Mouse (Mus musculus) G1E (cell line): Measurements from ENCODE around the gene Cadps. TPM values are rescaled to one million over a fixed set of nuclear protein-coding genes. Genes with fewer than 3 reads are reported as not detected.

Experiments used
- ATAC-seq: 2 replicates; pipeline ENCODE4 v1.8.0; 2016; ENCODE audit warnings: mild to moderate bottlenecking; ENCODE audit not compliant: insufficient number of reproducible peaks, poor library complexity, low FRiP score, severe bottlenecking; ENCODE audit errors: extremely low read depth
- DNase-seq: peaks from one replicate; pipeline ENCODE4 v3.0.0; 2012; ENCODE audit warnings: low spot score
- H3K27me3 ChIP-seq: 2 replicates; pipeline ENCODE4 v1.6.1; 2012; ENCODE audit warnings: mild to moderate bottlenecking, low read length, inconsistent platforms; ENCODE audit not compliant: insufficient read depth
- H3K36me3 ChIP-seq: replicated peaks from 2 replicates; pipeline ENCODE3; 2012; ENCODE audit warnings: mild to moderate bottlenecking, inconsistent platforms
- H3K4me1 ChIP-seq: 2 replicates; pipeline ENCODE4 v1.6.1; 2012; ENCODE audit warnings: low read depth, low read length, inconsistent platforms, mixed read lengths; ENCODE audit not compliant: insufficient read depth
- H3K4me3 ChIP-seq: 2 replicates; pipeline ENCODE4 v1.5.1; 2012; ENCODE audit warnings: low read depth, mild to moderate bottlenecking, inconsistent platforms, low read length, moderate library complexity, mixed read lengths
- H3K9me3 ChIP-seq: replicated peaks from 2 replicates; pipeline ENCODE4 v1.6.1; 2012; ENCODE audit warnings: inconsistent platforms
- CTCF ChIP-seq: IDR thresholded peaks from 2 replicates; pipeline ENCODE4 v1.5.1; 2012; ENCODE audit warnings: low read depth, low read length, inconsistent platforms, mixed read lengths
- GATA1 ChIP-seq: IDR thresholded peaks from 2 replicates; pipeline ENCODE4 v1.6.1; 2012; ENCODE audit warnings: borderline replicate concordance, low read length, inconsistent platforms, mixed read lengths
- GATA2 ChIP-seq: IDR thresholded peaks from 2 replicates; pipeline ENCODE4 v1.6.1; 2012; ENCODE audit warnings: low read depth, low read length, inconsistent platforms, borderline replicate concordance
- POLR2AphosphoS5 ChIP-seq: IDR thresholded peaks from 2 replicates; pipeline ENCODE4 v1.6.1; 2012; ENCODE audit warnings: low read depth, low read length, inconsistent platforms; ENCODE audit not compliant: insufficient replicate concordance
- TAL1 ChIP-seq: conservative IDR thresholded peaks from 2 replicates; pipeline ENCODE4 v1.6.1; 2012; ENCODE audit warnings: low read depth, low read length, inconsistent platforms, mixed read lengths
- polyA plus RNA-seq: library from polyadenylated mRNA; stranded (reverse); fragments of >175 nt; gene quantifications from 2 replicates; pipeline ENCODE4 v1.2.3, GENCODE M21; 2012
- total RNA-seq, 2 experiments: library from RNA; stranded (forward) in 1 of 2; stranded (reverse) in 1 of 2; fragments of 200-1000 nt in 1 of 2; fragments of >200 nt in 1 of 2; fragmentation: Nextera tagmentation in 1 of 2; gene quantifications; 2 replicates each; pipeline ENCODE4 v1.2.3; 2014 to 2017

The Cadps gene
- total and polyA plus RNA-seq, 3 experiments, result 0.38 TPM; not detected in 2

- DNase-seq, result no peak
- no peak for TF ChIP-seq CTCF
- TF ChIP-seq GATA1, result no peak
- no peak for TF ChIP-seq POLR2AphosphoS5
- no peak for TF ChIP-seq GATA2
- no peak for TF ChIP-seq TAL1
- ATAC-seq, result no peak
- no peaks in the 10 kb centered on the region for H3K4me1 ChIP-seq
- no peak overlapping the region for H3K4me3 ChIP-seq
- no peaks in the 10 kb centered on the region for H3K9me3 ChIP-seq
- H3K27me3 ChIP-seq, result no peaks in the 10 kb centered on the region
- no peaks in the 10 kb centered on the region for H3K36me3 ChIP-seq
These were observed 434.0 kb downstream of the Cadps start for GRCm38 (mm10) chr14:12388806-12389436.

GRCm38 (mm10) chr14:12388192-12388795, 434.6 kb downstream of the Cadps start:
- H3K36me3 ChIP-seq, result no peaks in the 10 kb centered on the region
- H3K27me3 ChIP-seq, result no peaks in the 10 kb centered on the region
- no peak for TF ChIP-seq POLR2AphosphoS5
- TF ChIP-seq CTCF, result no peak
- no peak for TF ChIP-seq TAL1
- TF ChIP-seq GATA2, result no peak
- no peak for TF ChIP-seq GATA1
- H3K4me3 ChIP-seq, result no peak overlapping the region
- H3K4me1 ChIP-seq, result no peaks in the 10 kb centered on the region
- H3K9me3 ChIP-seq, result no peaks in the 10 kb centered on the region
- ATAC-seq (no peak), DNase-seq (no peak)

- ATAC-seq (no peak), DNase-seq (no peak)
- TF ChIP-seq POLR2AphosphoS5 (no peak), GATA1 (no peak), GATA2 (no peak), CTCF (no peak), TAL1 (no peak)
- Histone ChIP-seq H3K4me3 (no peak overlapping the region), H3K36me3 (no peaks in the 10 kb centered on the region), H3K4me1 (no peaks in the 10 kb centered on the region), H3K27me3 (no peaks in the 10 kb centered on the region), H3K9me3 (no peaks in the 10 kb centered on the region)
These were observed 435.7 kb downstream of the Cadps start for GRCm38 (mm10) chr14:12387176-12387575.

- DNase-seq, result no peak
- no peaks in the 10 kb centered on the region for H3K36me3 ChIP-seq
- H3K4me3 ChIP-seq, result no peak overlapping the region
- ATAC-seq, result no peak
- H3K4me1 ChIP-seq, result no peaks in the 10 kb centered on the region
- TF ChIP-seq TAL1 (no peak), GATA1 (no peak), CTCF (no peak), POLR2AphosphoS5 (no peak), GATA2 (no peak)
- H3K9me3 ChIP-seq, result no peaks in the 10 kb centered on the region
- no peaks in the 10 kb centered on the region for H3K27me3 ChIP-seq
These were observed 445.0 kb downstream of the Cadps start for GRCm38 (mm10) chr14:12377883-12378282.

GRCm38 (mm10) chr14:12377289-12377688, 445.6 kb downstream of the Cadps start:
- DNase-seq (no peak), ATAC-seq (no peak)
- H3K36me3 ChIP-seq, result no peaks in the 10 kb centered on the region
- no peak overlapping the region for H3K4me3 ChIP-seq
- no peaks in the 10 kb centered on the region for H3K4me1 ChIP-seq
- no peaks in the 10 kb centered on the region for H3K27me3 ChIP-seq
- H3K9me3 ChIP-seq, result no peaks in the 10 kb centered on the region
- TF ChIP-seq POLR2AphosphoS5 (no peak), TAL1 (no peak), CTCF (no peak), GATA1 (no peak), GATA2 (no peak)

- H3K4me1 ChIP-seq, result no peaks in the 10 kb centered on the region
- H3K27me3 ChIP-seq, result no peaks in the 10 kb centered on the region
- no peak for ATAC-seq
- H3K4me3 ChIP-seq, result no peak overlapping the region
- TF ChIP-seq GATA1 (no peak), CTCF (no peak), TAL1 (no peak), POLR2AphosphoS5 (no peak), GATA2 (no peak)
- no peaks in the 10 kb centered on the region for H3K9me3 ChIP-seq
- H3K36me3 ChIP-seq, result no peaks in the 10 kb centered on the region
- DNase-seq, result no peak
These were observed 447.4 kb downstream of the Cadps start for GRCm38 (mm10) chr14:12375451-12375850.
